In genomic region chr15:37007959-37008419, GRCm38 (mm10) we compare ENCODE assay signal across 8 mouse cellular contexts. TPM values are rescaled to one million over a fixed set of nuclear protein-coding genes. Genes with fewer than 3 reads are reported as not detected.
DNase-seq lines count a peak whose midpoint lies in the region; ATAC-seq and TF ChIP-seq lines count a peak whose summit lies in the region.

No protein-coding gene starts in this region.

- H3K4me2 ChIP-seq in midbrain, embryonic 14.5 days (ENCODE audit: low read length), result peak overlapping the region; percentile 57

- TF ChIP-seq POLR2A in kidney, adult 2 months (IDR thresholded peaks at IDR 0.05; ENCODE audit: low read depth, low read length), result no peak
- TF ChIP-seq POLR2A in bone marrow, adult 2 months (IDR thresholded peaks at IDR 0.05; ENCODE audit: borderline replicate concordance, control insufficient read depth, low read depth, low read length), result no peak

- no peaks in the 10 kb centered on the region for H3K27me3 ChIP-seq in kidney, adult 2 months (replicated peaks; ENCODE audit: control insufficient read depth, insufficient read depth, low read length)
- H3K27me3 ChIP-seq in hindbrain, embryonic 10.5 days (ENCODE audit: insufficient read depth, poor library complexity, severe bottlenecking), result no peaks in the 10 kb centered on the region
- H3K27me3 ChIP-seq in midbrain, embryonic 14.5 days (ENCODE audit: control insufficient read depth, insufficient read depth, low read length), result no peaks in the 10 kb centered on the region

- no peak for TF ChIP-seq CTCF in kidney, adult 2 months (conservative IDR thresholded peaks at IDR 0.05; ENCODE audit: insufficient read depth, insufficient read length, low read depth, low read length)
- TF ChIP-seq CTCF in bone marrow, adult 2 months (IDR thresholded peaks at IDR 0.05; ENCODE audit: control insufficient read depth, insufficient read depth, low read length), result no peak

- peaks cover 5% of the 10 kb centered on the region for H3K36me3 ChIP-seq in kidney, adult 2 months (ENCODE audit: control insufficient read depth, insufficient read depth, low read length)
- peaks cover 21% of the 10 kb centered on the region for H3K36me3 ChIP-seq in hindbrain, embryonic 10.5 days
- peaks cover 5% of the 10 kb centered on the region for H3K36me3 ChIP-seq in midbrain, embryonic 14.5 days (ENCODE audit: control insufficient read depth, insufficient read depth, low read length)

- H3K4me3 ChIP-seq in kidney, adult 2 months (ENCODE audit: insufficient read depth, low read depth, low read length), result peak overlapping the region; percentile 77
- H3K4me3 ChIP-seq in bone marrow, adult 2 months (replicated peaks; ENCODE audit: control insufficient read depth, low read depth, low read length), result peak overlapping the region; percentile 100
- peak overlapping the region; percentile 86 for H3K4me3 ChIP-seq in hindbrain, embryonic 10.5 days
- peak overlapping the region; percentile 82 for H3K4me3 ChIP-seq in midbrain, embryonic 14.5 days (replicated peaks; ENCODE audit: low read depth, low read length)

- H3K4me1 ChIP-seq in kidney, adult 2 months (ENCODE audit: control insufficient read depth, insufficient read depth, low read length), result peaks cover 24% of the 10 kb centered on the region
- peaks cover 4% of the 10 kb centered on the region; the same call in 1 of the 2 replicates for H3K4me1 ChIP-seq in bone marrow, adult 2 months (ENCODE audit: control insufficient read depth, insufficient read depth, low read length)
- H3K4me1 ChIP-seq in hindbrain, embryonic 10.5 days (replicated peaks), result peaks cover 35% of the 10 kb centered on the region
- H3K4me1 ChIP-seq in midbrain, embryonic 14.5 days (ENCODE audit: control insufficient read depth, insufficient read depth, low read length), result peaks cover 24% of the 10 kb centered on the region

- WGBS in kidney, adult 2 months, result 20% methylated on average over 8 of the region's 8 CpGs
- WGBS in bone marrow, adult 2 months, result 35% methylated on average over 8 of the region's 8 CpGs
- WGBS in hindbrain, embryonic 10.5 days, result 31% methylated on average over 8 of the region's 8 CpGs
- WGBS in midbrain, embryonic 14.5 days, result 28% methylated on average over 8 of the region's 8 CpGs

- no peak for ATAC-seq in midbrain, embryonic 14.5 days (ENCODE audit: low FRiP score, low TSS enrichment)

- peak overlapping the region; percentile 99 for H3K27ac ChIP-seq in kidney, adult 2 months (ENCODE audit: insufficient read depth, low read depth, low read length)
- H3K27ac ChIP-seq in bone marrow, adult 2 months (ENCODE audit: control insufficient read depth, insufficient read depth, low read depth, low read length, poor library complexity), result no peak overlapping the region
- H3K27ac ChIP-seq in hindbrain, embryonic 10.5 days, result peak overlapping the region; percentile 99
- peak overlapping the region; percentile 97 for H3K27ac ChIP-seq in midbrain, embryonic 14.5 days (replicated peaks; ENCODE audit: low read depth, low read length)

- no peak for DNase-seq in kidney, adult 2 months
- DNase-seq in kidney, adult 11 months, result no peak
- DNase-seq in hindbrain, embryonic 10.5 days (ENCODE audit: low spot score), result peak; percentile 20
- DNase-seq in midbrain, embryonic 14.5 days, result no peak
- DNase-seq in ovary, postnatal 14 days (ENCODE audit: low spot score), result no peak
- DNase-seq in urinary bladder, postnatal 25 days (ENCODE audit: low spot score), result no peak
- DNase-seq in urinary bladder, adult 18-20 months (ENCODE audit: low spot score in 2 of 2), result no peak

- H3K9ac ChIP-seq in midbrain, embryonic 14.5 days (replicated peaks; ENCODE audit: low read length), result peak overlapping the region; percentile 95

- H3K9me3 ChIP-seq in hindbrain, embryonic 10.5 days, result no peaks in the 10 kb centered on the region
- H3K9me3 ChIP-seq in midbrain, embryonic 14.5 days (ENCODE audit: control insufficient read depth, low read length), result no peaks in the 10 kb centered on the region

RNA-seq across cellular contexts. Expression of gene Zfp706, which starts 0.4 kb away (rescaled TPM):
- 63.1 and 82.2 TPM in 2 replicates for polyA plus RNA-seq in kidney, adult 2 months (2012; rRNA removed)
- polyA plus RNA-seq in bone marrow, adult 2 months (2011; ENCODE audit: insufficient read depth, insufficient read length, low replicate concordance, missing spikeins), result 36.3 and 63.7 TPM in 2 replicates
- polyA plus RNA-seq in hindbrain, embryonic 10.5 days (2016; fragmentation: Nextera tagmentation; extraction: Ambion mirVana), result 459 and 460 TPM in 2 replicates
- 416 and 455 TPM in 2 replicates for polyA plus RNA-seq in midbrain, embryonic 14.5 days (2014; fragmentation: Nextera tagmentation; extraction: Ambion mirVana)
